ENCODE assay signal across 11 mouse cellular contexts in genomic region chr6:82084235-82084634, GRCm38 (mm10). TPM values are rescaled to one million over a fixed set of nuclear protein-coding genes. Genes with fewer than 3 reads are reported as not detected.
A peak's percentile ranks its signal among the peaks of the same experiment; 100 is the strongest.
DNase-seq lines count a peak whose midpoint lies in the region; ATAC-seq lines count a peak whose summit lies in the region.
"Had no signal": no experiment of that assay in that cellular context is flagged by ENCODE, and none has a peak within 500 bp of the region (broad histone marks: within the 10 kb centered on the region; RNA-seq: fewer than 3 reads in every experiment).

No protein-coding gene starts in this region.

- no peaks in the 10 kb centered on the region for H3K27me3 ChIP-seq in lung, embryonic 15.5 days
- H3K27me3 ChIP-seq: Patski had no signal

- no peak overlapping the region for H3K9ac ChIP-seq in lung, embryonic 15.5 days

- H3K4me1 ChIP-seq in lung, embryonic 15.5 days: no peaks in the 10 kb centered on the region

- H3K27ac ChIP-seq in lung, embryonic 15.5 days: peak overlapping the region; percentile 69

- H3K4me2 ChIP-seq in lung, embryonic 15.5 days: no peak overlapping the region

- DNase-seq in cerebellum, postnatal 10 days: peak; percentile 19 to 31
- no peak for DNase-seq in cerebellum, adult 18-20 months
- DNase-seq in heart, postnatal 36 days: peak; percentile 20 to 24
- no peak for DNase-seq in T-cell, adult 2 months (ENCODE audit: low spot score)
- no peak for DNase-seq in frontal cortex, postnatal 36 days (ENCODE audit: low spot score in 2 of 2)
- no peak for DNase-seq in urinary bladder, postnatal 36 days (ENCODE audit: low spot score in 2 of 2)

- intact Hi-C loops in heart, postnatal 36 days (cut with DNase I): loop anchor here (2.0 kb wide), 1 partner anchor 17 kb away; no protein-coding TSS in a partner anchor

- H3K4me3 ChIP-seq in lung, embryonic 15.5 days: no peak overlapping the region
- H3K4me3 ChIP-seq: erythroblast, embryonic 14.5 days had no signal

- 36% methylated on average over 3 of the region's 3 CpGs for WGBS in lung, embryonic 15.5 days

- no peaks in the 10 kb centered on the region for H3K9me3 ChIP-seq in lung, embryonic 15.5 days

- peak; percentile 73 for ATAC-seq in common myeloid progenitor, adult 5-6 weeks (replicated peaks; ENCODE audit: low read depth, poor library complexity, severe bottlenecking)
- peak; percentile 67; the same call in 1 of the 2 replicates for ATAC-seq in lung, embryonic 15.5 days (ENCODE audit: borderline replicate concordance, extremely low read depth, low FRiP score, low TSS enrichment)
- ATAC-seq: midbrain, embryonic 16.5 days; Patski had no signal

- H3K36me3 ChIP-seq in lung, embryonic 15.5 days: peaks cover 26% of the 10 kb centered on the region; the same call in 1 of the 2 replicates

RNA-seq across cellular contexts. Expression of gene Eva1a, which starts 43.4 kb away (rescaled TPM):
- not detected in 2 replicates for total RNA-seq in common myeloid progenitor, adult 5-6 weeks (2017)
- total RNA-seq in heart, postnatal 36 days (2021): 1 to 10 TPM; 2.6 to 2.8 TPM
- 44.7 and 48.4 TPM in 2 replicates for polyA plus RNA-seq in lung, embryonic 15.5 days (2015; fragmentation: Nextera tagmentation; extraction: Ambion mirVana)

Comparison
In these comparisons a context has a peak if more than half of its experiments do, and no peak if none do; other contexts are left out.
1. DNase-seq: peak in cerebellum, postnatal 10 days (2 of 2) and heart, postnatal 36 days (2 of 2); none in cerebellum, adult 18-20 months (0 of 2), T-cell, adult 2 months (single experiment), frontal cortex, postnatal 36 days (0 of 2) and urinary bladder, postnatal 36 days (0 of 2).